Mouse (Mus musculus): ENCODE results near the gene Tceanc.
"Not testable (repeated sequence)": the region's sequence is repeated elsewhere in the genome, so short reads cannot be mapped to it uniquely, and the experiment has no call there.

The Tceanc gene

DNA sequence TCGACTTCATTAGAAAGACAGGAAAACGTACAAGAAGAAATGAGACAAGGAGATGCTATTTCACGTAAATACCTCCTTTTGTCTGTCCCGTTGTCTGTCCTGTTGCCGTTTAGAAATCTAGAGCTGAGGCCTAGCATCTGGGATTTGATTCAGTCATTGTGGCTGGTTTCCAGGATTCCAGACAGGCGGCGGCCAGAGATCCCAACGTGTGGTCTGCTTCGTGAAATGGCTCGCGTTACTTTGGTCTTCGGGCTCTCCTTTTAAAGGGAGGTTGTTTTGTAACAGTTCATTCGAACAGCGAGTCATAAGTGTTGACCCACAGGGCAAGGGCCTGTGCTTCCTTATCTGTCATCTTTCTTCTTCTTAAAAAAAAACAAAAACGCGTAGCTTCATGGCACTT lies at the start of gene Tceanc:
Gene Tceanc, minus strand, starts transcription at position 223 of the 400 bp plus-strand sequence.
- DNase-seq (ENCODE audit: low spot score) = no peak

DNA sequence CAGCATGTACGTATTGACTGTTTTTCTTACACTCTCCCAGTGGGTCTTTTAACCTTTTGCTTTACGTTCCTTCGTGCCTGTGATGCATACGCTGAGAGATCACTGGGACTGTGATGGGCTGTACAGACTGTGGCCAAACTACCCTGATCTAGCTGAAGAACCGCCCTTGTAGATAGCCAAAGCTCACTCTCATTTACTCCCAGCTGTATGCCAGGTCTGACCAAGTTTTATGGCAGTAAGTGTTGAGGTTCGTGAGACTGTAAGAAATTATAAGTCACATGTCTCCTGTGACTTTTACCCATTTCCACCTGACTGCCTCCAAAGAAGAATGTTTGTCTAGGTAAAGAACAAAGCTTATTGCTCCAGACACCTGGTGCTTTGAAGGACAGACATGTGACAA lies 47.6 kb upstream of the Tceanc start:
- DNase-seq (ENCODE audit: low spot score) = no peak

DNA sequence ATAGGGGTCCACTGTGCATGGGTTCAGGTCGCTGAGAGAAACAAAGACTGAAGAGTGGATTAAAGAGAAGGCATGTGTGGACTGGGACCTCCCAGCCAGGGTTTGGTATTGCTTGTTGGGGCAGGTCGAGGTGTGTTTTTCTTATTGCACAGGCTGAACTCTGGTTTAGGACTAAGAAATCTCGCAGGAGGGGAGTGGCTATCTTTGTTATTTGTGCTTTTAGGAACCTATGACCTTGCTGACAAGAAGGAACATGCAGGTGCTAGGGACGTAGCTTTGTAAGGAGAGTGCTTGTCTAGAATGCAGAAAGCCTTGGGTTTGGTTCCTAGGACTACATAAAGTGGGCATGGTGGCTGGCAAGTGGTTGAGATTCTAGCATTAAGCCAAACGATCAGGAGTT lies 47.0 kb upstream of the Tceanc start:
- DNase-seq (ENCODE audit: low spot score) = no peak

- no peak for DNase-seq (ENCODE audit: low spot score)
Observed at GRCm38 (mm10) chrX:166564900-166565299, 46.5 kb upstream of the Tceanc start.

GRCm38 (mm10) chrX:166559333-166559732 lies 41.0 kb upstream of the Tceanc start:
- peak; percentile 61 for DNase-seq (ENCODE audit: low spot score)

DNA sequence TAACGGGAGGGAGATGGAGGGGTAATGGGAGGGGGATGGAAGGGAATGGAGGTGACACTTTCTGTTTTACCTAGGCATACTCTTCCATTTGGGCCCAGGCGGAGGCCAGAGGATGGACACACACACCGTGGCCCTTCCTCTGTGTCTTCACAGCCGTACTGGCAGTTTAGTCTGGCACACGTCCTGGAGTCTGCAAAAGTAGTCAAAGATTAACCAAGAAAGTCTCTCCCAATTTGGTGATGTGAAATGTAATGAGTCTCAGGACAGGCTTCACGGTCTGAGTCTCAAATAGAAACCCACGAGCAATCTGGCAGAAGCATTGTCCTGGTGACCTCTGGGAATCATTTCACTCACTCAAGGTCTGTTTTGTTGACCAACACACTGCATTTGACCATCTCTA lies 34.0 kb upstream of the Tceanc start:
- no peak for DNase-seq (ENCODE audit: low spot score)

- DNase-seq (ENCODE audit: low spot score) = no peak
Observed at GRCm38 (mm10) chrX:166546495-166546894, 28.1 kb upstream of the Tceanc start.

GRCm38 (mm10) chrX:166535138-166535537 lies 16.8 kb upstream of the Tceanc start:
- no peak for DNase-seq (ENCODE audit: low spot score)

DNA sequence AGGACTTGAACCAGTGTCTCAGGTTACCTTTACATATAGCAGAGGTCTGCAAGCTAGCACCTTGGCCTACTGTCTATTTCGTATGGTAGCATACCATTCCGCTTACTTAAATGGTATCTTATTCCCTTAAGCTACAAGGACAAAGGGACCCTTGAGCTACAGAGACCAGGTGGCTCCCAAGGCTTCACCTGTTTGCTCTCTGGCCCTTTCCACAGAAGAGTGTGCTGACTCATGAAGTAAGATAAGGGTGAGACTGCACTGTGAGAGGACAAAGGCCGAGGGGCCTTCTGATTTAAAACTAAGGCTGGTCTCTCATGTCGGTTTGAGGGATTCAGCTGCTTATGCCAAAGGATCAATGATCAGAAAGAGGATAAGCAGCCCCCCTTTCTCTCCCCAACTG lies 15.1 kb upstream of the Tceanc start:
- no peak for DNase-seq (ENCODE audit: low spot score)

- DNase-seq (ENCODE audit: low spot score) = no peak
Observed at GRCm38 (mm10) chrX:166531671-166532070, 13.3 kb upstream of the Tceanc start.

DNA sequence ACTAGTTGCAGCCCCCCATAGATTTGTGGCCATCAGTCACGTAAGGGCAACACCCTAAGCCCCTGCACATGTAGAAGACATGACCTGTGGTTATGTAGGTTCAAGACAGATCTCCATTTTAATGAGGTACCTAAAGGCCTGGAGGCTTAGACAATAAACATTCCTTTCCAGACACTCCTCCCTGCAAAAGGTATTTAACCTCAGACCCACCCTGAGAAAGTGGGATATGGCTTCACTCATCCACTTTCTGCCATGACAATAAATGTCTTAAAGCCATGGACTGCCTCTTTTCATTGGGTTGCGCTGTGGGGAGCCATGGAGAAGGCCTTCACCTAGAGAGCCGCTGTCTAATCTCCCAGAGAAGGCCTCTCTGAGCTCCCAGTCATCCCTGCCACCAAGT lies 9.8 kb upstream of the Tceanc start:
- no peak for DNase-seq (ENCODE audit: low spot score)

DNA sequence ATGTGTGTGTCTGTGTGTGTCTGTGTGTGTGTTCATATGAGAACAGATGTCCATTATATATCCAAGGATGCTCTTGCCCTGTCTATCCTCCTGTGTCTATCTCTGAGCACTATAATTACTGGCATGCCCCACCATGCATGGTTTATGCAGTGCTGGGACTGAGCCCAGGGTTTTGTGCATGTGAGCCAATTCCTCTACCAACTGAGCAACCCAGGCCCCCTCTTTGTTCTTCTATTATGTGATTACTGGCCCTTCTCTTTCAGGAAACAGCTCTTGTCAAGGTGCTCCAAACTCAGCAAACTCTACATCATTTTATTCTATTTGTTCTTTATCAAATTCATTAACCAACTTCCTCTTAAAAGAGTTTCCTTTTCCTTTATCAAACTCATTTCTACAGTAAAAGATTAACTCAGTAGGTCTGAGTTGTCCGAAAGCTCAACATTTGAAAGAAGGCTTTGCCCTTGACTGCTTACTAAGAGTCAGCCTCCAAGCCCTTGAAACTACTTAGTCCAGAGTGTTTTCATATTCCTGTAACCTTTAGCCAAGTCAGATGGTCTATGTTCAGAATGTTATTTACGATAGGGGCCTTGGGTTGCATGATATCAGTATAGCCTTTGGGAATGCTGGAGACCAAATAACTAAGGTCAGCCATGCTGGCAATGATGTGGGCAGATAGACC lies 7.4 kb upstream of the Tceanc start:
- DNase-seq (ENCODE audit: low spot score) = no peak

DNA sequence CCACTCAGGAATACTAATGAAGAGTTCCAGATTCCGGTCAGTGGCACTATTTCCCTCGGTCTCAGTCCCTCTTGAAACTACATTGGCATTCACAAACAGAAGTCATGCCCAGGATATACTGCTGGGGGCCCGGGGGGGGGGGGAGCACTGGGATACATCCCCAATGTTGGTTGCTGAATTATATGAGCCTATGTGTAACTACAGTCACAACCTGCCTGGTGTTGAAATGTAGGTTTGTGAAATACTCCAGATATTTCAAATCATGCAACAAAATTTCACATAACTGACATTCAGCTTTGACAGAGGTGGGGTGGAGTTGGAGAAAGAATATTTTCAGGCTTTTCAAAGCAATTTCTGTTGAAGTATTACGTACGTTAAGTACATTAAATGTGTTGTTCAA lies 2.4 kb upstream of the Tceanc start:
- DNase-seq (ENCODE audit: low spot score) = no peak

DNA sequence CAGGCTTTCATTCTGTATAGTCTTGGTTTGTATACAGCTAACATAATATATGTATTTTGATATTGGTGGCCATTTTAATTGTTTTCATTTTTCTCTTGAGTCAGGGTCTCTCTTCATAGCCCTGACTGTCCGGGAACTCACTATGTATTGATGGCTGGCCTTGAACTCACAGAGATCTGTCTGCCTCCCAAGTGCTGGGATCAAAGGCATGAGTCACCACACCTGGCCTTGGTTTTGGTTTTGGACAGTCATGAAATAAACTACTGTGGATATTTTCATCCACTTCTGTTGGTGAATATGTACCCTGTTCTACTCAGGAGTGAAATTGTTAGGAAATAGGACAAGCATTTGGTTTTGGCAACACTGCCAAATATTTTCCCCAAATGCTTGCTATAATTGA lies 1.7 kb downstream of the Tceanc start:
- DNase-seq (ENCODE audit: low spot score) = no peak

- no peak for DNase-seq (ENCODE audit: low spot score)
Observed at GRCm38 (mm10) chrX:166515923-166516322, 2.4 kb downstream of the Tceanc start.

DNA sequence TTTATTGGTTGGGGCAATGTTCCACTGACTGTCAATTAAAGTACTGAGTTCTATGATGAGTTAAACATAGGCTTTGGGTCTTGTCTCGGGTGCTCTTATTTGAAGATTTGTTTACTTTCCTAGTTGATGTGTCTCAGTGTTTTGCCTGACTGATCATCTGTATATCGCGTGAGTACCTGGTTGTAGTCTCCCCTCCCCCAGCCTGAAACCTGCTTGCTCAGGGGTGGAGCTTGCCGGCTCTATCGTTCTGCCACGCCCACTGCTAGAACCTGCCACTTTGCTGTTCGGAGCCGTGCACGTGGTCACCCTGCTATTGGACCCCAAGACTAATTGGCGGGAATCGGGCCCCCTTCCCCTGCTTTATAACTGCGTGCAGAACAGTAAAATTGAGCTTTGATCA lies 4.3 kb downstream of the Tceanc start:
- DNase-seq (ENCODE audit: low spot score) = not testable (repeated sequence)

GRCm38 (mm10) chrX:166512071-166512470 lies 6.3 kb downstream of the Tceanc start:
- DNase-seq (ENCODE audit: low spot score) = no peak

DNA sequence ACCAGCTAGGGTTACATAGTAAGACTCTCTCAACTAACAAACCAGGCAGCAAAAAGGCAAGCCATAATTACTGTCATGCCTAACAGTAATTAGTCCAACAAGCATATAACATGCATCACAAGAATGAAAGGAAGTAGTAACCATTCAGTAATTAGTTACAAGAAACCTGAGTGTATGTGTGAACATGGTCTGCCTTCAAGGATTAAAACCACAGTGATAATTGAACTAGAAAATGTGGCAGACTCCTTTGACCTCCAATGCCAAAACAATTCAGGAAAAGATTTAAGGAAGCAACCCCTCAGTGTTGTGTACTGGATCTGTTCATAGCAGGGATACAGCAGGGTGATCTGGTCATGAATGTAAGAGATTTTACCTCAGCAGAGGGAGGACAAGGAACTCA lies 7.3 kb downstream of the Tceanc start:
- no peak for DNase-seq (ENCODE audit: low spot score)

DNA sequence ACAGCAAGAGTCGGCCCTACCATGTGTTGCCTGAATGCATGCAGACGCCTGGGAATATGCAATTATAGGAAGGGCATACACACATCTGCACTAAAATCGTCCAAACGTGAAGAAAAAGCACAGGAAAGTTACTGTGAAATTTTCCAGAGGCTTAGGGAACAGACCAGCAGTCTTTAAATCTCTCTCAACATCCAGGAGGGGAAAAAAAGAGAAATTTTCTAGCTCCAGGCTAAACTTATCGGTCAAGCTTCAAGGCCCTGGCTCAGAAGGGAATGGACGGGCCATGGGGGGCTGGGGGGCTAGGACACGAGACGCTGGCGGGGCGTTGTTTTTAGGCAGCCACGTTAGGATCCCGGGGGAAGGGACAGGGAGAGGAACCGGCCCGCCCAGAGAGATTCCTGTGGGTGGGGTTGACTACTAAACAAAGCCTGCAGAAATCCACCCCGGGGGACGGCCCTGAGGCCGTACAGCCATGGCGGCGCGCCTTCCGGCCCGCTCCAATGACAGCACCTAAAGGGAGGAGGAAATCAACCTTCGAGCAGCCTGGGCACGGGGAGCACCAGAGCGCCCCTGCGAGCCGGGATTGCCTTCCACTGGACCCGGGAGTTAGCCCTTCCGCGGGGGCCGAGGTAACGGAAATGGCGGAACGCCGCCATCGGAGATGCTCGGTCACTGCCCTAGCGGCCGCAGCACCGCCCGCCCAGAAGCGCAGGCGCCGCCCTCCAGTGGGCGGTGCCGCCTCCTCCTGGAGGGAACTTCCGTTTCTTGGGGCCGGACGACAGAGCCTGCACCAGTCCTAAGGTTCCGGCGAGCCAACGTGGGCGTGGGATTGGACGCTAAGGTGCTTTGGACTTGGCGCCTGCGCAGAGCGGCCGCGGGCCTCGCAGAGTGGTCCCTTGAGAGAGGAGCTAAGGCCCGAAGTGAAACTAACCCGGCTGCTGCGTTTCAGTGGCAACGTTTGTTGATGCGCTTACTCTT lies 8.3 kb downstream of the Tceanc start:
- peak; percentile 97 for DNase-seq (ENCODE audit: low spot score)

- DNase-seq (ENCODE audit: low spot score) = no peak
Observed at GRCm38 (mm10) chrX:166504421-166504820, 13.9 kb downstream of the Tceanc start.

DNA sequence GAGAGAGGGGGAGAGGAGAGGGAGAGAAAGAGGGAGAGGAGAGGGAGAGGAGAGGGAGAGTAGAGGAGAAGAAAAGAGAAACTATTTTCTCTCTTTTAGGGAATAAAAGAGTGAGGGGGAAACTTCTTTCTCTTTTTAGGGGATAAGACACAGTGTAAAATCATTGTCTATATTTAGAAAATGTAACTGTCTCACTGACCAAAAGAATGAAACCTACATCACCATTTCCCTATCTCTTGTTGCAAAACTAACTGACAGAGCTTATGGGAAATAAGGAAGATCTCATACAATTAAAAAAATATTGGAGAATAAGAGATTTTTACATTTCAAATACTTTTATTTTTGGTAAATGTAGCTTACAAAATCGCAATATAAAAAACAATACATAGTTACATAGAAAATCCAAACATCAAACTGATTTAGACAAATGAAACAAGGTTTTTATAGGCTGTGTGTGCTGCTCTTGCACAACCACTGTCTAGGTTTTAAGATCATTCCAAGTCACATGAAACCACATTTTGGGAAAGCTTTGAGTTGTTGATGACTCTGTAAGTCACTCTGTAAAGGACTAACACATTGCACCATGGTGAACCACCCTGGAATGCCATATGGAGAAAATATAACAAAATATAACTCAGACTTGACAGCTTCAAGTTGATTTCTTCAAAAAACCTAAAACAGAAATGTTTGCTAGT lies 18.7 kb downstream of the Tceanc start:
- DNase-seq (ENCODE audit: low spot score) = no peak

DNA sequence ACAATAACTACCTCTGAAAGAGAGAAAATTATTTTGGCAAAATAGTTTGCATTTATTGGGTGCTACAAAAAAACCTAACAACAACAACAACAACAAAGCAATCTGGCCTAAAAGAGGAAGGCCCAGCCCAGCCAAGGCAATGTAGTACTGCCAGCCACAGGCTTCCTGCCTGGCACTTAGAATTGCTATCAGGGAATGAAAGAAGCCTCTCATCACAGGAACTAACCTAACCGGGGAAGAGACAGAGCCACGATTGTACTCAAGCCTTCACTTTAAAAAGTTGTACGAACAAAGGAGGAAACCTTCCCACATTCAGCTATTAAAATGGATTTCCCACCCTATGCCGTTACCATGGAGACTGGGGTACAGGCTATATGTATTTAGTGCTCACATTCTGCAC lies 20.6 kb downstream of the Tceanc start:
- no peak for DNase-seq (ENCODE audit: low spot score)

DNA sequence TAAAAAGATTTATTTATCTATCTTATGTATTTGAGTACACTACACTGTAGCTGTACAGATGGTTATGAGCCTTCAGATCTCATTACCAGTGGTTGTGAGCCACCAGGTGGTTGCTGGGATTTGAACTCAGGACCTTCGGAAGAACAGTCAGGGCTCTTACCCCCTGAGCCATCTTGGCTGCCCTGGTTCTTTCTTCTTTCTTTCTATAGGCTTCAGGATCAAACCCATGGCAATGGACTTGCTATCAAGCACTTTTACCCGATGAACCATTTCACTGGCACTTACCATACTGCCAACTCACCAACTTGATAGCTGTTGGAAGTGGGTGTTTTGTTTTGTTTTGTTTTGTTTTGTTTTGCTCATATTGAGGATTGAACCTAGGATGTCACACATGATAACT lies 23.3 kb downstream of the Tceanc start:
- DNase-seq (ENCODE audit: low spot score) = no peak

Measured in MN1 (cell line).